Mouse (Mus musculus): ENCODE results near the gene Steap3.

- TF ChIP-seq EP300 (IDR thresholded peaks at IDR 0.05) (no peak), CTCF (IDR thresholded peaks at IDR 0.05) (no peak)
These were observed 11.3 kb downstream of the Steap3 start for GRCm38 (mm10) chr1:120261166-120261565.
